Mouse (Mus musculus) cerebellum, adult 8-10 months (tissue): ENCODE measurements around the gene Ptch1.

Source experiments
- DNase-seq: peaks from one replicate; pipeline ENCODE4 v3.0.0; 2022

Gene Ptch1

DNA sequence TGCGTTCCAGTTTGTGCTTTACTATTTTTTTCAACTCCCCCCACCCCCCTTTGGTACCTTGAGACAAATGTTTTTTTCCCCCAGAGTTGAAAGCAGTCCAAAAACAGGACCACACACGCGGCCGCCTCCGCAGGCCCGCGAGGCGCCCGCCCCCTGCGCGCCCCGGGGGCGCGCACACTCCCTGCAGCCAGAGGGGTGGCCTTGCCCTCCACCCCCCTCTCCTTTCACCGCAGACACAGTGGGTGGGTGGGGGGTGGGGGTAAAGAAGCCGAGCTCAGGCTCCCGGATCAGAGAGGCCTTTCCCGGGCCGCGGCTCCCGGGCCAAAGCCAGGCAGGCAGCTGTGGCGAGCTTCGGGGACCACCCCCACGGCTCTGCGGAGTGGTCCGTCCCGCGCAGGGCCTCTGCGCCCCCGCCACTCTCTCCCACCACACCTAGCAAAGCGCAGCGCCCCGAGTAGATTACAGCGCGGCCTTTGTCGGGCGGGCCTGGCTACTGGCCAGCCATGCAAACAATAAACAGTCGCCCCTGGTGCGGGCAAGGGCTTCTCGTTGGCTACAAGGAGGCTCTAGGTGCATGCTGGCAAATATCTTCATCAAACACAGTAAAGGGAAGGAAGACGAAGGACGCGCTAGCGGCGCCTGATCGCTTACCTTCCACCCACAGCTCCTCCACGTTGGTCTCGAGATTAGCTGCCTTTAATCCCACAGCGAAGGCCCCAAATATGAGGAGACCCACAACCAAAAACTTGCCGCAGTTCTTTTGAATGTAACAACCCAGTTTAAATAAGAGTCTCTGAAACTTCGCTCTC, 10.2 kb downstream of the Ptch1 start:
- DNase-seq: no peak

DNA sequence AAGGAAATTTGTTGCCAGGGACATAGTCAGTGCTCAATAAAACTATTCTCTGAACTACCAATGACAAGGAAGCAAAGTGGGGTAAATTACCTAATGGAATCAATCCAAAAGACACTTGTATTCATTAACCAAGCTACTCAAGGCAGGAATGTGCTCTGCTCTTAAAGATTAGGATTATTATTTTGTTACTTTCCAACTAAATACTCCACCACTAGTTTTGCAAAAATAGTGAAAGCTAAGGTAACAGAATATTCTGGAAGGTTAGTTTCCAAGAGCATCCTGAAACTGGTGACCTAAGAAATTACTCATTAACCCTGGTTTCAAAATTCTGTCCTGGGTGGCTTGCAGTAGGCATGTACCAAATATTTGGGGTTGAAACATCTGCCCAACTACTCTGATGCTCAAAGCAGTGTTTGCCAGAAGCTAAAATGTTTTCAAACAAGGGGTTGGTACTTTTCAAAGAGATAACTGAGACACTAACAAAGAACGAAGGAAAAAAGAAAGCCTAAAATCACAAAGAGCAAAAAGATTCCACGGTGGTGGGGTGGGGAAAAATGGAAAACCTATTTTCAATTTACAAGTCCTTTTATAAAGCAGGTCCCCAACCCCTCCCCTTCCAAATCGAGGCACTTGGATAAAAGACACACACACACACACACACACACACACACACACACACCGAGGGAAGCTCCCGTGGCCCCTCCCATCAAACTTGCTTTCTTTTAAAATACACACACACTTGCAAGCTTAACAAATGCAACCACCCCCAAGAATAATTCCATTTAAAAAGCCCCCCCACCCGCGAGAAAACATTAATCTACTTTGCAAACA, 11.0 kb downstream of the Ptch1 start:
- peak; percentile 29 for DNase-seq

DNA sequence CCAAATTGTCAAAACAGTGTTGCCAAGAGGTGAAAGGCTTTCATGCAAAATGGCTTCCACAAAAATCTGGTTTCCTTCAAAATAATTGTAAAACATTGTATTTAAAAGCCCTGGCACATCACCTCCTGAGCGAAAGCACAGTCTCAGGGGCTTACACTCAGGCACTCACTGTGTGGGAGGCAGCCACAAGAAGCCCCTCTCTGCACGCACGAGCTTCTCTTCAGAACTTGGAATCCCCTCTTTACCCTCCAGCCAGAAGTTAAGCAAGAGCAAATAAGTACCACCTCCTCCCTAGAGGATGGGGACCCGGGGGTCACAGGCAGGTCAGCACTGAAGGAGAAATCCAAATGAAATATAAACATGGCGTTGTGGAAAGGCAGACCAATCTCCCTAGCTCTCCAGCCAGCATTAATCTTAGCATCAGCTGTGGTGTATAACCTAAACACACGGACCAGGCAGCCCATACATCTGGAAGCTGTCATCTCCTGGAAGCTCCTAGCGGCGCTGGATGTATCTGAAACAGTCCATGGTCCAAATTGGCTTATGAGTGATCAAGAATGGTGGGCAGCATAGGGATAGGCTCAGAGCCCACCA, 15.0 kb downstream of the Ptch1 start:
- no peak for DNase-seq

DNA sequence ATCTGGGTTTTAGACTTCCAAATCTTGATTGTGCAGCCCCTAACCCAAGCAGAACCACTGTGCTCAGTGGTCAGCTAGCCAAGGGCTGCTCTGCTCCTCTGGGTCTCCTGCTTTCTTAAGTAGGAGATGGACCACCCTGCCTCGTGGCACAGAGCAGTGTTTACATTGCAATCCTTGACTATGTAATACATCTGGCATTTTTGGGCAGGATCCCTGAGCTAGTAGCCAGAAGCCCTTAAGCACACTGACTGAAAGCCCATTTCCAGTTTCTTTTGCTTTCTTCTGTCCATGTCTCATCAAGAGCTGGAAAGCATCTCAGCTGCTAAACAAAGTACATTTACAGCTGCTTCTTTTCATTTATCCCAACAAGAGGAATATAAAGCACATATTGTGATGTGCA, 17.0 kb downstream of the Ptch1 start:
- no peak for DNase-seq

DNA sequence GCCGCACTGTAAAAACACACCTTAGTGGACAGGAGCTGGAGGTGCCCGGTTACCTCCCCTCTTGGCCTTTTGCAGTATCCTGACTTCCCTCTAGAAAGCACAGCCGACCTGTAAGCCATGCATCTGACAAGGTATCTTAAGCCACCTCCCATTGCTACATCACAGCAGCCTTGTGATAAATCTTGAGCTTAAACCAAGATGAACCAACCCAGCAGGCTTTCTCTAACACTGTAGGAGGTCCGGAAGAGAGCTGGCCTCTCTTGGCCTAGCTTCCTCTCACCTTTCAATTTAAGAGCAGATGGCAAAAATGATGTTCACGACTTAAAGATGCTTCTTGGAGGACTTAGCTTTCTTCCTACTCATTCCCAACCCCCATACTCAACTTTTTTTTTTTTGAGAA, 17.5 kb downstream of the Ptch1 start:
- DNase-seq: no peak

DNA sequence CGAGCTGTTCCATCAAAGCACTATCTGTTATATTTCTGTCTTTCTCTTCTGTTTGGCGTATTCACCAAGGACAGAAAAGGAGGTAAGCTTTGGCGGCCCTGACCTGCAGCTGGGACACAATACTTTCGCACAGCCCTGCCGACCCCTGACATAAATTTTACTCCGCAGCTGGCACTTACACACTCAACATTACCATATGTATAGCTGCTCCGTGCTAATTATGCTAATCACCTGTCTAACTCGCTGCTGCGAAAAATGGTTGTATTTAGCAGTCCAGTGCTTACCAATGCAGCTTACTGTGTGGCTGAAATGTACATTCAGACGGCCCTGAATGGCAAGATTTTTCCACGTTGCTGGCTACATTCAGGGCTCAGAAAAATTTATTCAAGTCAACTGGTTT, 18.8 kb downstream of the Ptch1 start:
- no peak for DNase-seq

DNA sequence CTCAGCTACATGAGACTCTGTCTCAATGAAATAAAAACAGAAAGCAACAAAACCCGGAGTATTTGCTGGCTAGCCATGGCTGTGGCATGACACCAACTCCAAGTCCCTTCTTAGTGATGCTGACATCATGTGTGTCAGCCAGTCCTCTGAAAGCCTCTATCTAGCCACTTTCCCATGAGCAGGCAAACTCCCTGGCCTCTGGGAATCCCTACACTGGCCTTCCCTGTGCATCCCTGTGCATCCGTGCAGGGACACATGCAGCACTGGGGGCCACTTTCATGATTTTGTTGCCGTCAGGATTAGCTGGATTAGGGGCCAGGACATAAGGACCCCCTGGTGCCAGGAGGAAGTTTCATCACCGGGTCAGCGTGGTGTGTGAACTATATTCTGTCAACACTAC, 20.0 kb downstream of the Ptch1 start:
- peak; percentile 55 for DNase-seq

DNA sequence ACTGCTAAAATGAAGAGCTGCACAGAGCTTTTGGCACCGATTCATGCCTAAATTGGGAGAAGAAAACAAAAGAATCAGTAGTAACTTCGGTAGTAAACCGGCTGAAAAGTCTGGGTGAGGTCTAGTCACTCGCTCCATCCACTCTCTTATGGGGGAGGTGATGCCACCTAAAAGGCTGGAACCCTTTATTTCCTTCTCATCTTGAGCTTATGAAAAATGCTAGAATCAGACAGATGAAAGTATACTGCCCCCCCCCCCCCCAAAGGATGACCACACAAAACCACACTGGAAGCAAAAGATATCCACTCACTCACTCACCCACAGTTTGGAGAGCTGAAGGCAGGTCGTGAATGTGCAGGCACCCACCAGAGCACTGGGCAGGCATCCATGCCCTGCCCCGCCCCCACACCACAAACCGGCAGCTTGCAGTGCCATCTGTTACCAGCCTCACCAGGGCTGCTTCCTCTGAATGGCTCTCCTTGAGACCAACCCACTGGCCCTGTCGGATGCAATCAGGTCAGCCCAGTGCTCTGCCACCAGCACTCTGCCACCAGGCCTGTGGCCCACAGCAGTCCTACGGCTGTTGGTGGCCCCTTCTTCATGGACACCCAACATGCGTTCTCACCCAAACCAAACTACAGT, 21.0 kb downstream of the Ptch1 start:
- peak; percentile 97 for DNase-seq

DNA sequence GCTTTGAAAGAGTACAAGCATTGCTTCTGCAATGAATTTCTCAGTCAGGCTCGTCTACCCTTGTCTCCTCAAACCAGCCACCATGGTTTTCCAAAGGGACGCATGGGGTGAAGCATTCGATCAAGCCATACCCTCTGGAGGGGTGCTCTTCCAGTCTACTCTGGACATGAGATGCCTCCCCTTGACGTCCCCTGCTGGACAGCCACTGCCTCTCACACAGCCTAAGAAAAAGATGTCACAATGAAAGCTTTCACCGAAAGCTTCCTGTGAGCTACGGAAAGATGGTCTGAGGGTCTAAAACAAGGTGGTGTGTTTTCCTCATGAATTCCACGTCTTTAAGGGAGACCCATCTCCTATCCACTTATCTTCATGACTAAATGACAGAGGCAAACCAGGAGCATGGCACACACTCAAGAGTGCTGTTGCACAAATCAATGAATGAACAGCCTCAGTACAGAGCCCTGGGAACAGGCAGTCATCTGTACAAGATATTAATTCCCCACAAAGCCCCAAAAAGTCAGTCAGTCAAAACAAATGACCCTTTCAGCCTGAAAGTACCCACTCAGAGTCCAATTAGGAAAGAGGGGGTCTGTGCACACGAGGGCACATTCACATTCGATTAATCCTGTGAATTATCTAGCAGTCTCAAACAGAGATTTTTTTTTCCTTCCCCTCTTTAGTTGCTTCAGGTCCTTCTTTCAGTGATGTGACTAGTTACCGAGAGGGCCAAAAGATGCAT, 21.7 kb downstream of the Ptch1 start:
- no peak for DNase-seq

DNA sequence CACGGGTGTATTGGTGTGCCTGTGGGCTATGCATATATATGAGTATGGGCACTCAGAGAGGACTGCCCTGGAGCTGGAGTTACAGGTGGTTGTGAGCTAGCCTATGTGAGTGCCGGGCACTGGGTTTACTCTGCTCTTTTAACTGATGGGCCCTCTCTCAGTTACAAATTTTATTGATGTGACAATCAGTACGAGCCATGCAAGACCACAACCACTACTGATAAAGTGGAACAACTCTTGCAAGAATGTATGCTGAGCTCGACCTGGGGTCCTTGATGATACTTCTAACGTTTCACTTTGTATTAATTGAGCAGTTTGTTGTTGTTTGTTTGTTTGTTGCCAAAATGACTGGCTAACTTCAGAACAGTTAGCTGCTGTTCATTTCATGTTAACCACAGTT, 23.0 kb downstream of the Ptch1 start:
- no peak for DNase-seq

DNA sequence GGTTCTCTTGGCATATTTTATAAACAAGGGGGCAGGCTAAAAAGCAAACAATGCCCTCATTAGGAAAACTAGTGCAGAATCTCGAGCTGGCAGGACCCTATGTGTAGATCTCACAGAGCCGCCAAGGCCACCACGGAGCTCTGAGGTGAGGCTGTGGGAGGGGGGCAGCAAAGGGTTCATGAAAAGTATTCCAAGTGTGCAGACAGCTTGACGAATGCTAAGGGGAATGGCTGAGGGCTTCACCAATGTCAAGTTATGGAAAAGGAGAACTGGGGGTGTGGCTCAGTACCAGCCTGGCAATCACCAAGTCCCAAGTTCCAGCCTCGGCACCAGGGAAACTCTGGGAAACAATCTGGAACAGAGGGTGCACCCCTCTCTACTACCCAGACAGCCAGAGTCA, 24.2 kb downstream of the Ptch1 start:
- DNase-seq: no peak

DNA sequence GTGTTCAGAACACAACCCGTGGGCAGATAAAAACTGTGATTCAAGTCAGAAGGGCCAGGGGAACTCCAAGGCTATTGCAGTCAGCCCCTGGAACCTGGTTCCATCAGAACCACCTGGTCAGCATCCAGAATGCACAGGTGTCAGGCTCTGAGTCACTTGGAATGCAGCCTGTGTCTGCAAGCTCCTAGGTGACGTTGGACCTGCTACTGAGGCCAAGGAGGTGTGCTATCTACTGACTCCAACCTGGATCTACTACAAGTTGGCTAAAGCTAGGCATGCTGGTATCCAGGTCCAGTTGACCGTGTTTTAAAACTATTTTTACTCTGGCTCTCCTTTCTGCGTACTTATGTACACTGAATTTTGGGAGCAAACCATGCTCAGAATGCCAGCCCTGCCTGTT, 24.8 kb downstream of the Ptch1 start:
- DNase-seq: peak; percentile 92

DNA sequence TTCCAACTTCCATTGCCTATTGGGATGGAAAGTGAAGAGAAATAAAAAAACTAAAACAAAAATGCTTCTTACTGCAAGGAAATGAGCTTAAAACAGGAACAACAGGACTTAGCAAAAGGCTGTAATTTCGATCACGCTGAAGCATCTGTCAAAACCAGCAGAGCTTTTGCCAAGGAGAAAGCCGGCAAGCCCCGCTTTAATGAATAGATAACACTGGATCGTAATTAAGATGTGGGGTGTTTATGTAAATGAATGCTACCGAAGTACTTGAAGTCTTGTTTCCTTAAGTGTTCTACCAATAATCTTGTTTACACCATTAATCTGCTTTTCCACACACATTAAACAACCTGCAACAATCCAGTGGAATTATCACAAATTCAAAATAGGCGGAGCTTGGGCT, 28.1 kb downstream of the Ptch1 start:
- DNase-seq: no peak

DNA sequence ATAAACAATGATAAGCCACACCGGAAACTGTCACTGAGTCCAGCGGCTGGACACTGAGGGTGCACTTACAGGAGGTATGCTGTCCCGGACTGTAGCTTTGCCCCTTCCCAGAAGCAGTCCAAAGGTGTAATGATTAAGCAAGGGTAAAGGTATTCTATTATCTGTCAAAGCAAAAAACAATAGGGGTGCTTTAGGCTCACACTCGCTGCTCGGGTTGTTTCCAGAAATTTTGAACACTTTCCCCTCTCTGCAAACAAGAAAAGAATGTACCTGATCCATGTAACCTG, 28.5 kb downstream of the Ptch1 start:
- no peak for DNase-seq

DNA sequence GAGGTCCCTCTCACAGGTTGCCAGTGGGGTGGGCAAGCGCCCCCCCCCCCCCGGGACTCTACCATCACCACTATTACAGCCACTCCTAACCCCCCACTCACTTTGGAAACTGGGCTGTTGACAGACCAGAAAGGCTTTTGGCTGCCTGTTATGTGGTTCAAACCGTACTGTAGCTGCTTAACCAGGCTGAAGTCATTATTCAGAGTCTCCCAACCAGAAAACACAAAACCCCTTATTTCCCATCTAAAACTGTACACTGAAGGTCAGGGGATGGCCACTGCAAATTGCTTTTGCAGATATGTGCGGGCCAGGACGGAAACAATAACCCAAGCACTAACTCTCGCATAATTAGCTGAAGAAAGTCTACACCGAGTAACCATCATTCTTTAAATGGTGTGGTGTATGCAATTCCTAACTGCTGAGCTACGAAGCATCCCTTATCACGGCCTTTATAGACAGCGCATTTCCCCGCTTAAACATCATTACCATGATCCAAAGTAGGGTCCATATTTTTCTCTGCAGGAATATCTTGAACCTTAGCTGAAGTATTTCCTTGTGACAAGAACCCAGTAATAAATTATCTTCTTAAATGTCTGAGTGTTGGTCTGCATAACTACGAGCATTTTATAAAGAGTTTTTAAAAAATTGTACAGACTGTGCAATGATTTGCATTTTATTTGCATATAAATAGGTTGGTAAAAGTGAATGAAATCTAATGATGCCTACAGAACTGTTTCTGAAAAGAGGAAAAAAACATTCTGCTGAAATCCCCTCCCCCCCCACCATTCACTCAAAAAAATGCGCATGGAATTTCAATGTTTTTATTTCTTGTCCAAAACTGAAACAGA, 29.1 kb downstream of the Ptch1 start:
- no peak for DNase-seq

DNA sequence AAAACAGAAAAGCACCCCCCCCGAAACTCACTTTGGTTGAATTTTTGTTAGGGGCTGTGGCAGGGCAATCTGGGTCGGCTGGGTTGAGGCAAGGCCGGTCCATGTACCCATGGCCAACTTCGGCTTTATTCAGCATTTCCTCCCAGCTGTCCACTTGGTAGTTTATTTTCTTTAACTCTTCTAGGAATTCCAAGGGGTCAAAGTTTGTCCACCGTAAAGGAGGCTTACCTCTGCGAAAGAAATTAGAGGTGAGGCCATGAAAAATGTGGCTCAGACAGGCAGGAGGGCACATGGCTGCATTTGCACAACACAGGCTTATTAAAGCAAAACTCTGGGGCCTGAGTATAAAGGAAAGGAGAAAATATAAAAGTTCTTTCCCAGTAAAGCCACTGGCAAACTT, 29.9 kb downstream of the Ptch1 start:
- DNase-seq: no peak

DNA sequence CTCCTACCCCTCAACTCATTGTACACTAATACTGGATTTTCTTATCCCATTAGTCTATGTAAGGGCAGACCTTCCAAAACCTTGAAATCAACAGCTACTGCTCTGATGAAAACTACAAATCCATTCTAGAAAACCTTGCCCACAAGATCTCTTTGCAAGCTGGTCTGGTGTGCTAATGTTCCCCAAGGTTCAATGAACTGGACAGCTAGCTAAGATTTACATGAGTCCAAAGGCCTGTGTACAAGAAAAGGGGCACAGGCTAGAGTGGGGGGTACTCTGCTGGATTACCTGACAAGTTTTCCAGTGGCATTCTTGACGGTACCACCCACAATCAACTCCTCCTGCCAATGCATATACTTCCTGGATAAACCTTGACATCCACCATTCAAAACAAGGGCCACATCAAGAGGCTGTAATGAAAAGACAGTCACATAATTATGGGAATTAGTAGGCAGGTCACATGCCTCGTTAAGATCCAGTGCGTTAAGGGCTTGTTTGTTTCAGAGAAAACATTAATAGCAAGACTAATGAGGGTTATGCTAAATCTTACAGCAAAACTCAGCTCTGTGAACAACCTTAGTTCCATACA, 30.5 kb downstream of the Ptch1 start:
- no peak for DNase-seq

DNA sequence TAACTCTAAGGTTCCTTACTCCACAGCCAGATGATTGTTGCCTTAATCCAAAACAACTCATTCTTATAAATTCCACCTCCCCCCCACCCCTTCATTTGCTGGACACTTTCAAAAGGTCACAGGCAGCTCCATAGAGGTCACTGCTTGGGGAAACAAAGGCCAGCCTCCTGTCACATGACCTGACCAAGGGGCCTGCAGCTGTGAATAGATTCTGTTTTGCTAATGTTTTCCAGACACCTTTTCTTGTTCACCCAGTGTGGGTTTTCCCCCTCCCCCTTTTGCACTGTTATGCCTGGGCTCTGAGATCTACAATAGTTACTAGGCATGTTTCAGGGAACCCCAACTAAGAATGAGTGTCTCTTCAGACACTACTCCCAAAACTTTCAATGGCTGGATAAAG, 31.9 kb downstream of the Ptch1 start:
- no peak for DNase-seq

DNA sequence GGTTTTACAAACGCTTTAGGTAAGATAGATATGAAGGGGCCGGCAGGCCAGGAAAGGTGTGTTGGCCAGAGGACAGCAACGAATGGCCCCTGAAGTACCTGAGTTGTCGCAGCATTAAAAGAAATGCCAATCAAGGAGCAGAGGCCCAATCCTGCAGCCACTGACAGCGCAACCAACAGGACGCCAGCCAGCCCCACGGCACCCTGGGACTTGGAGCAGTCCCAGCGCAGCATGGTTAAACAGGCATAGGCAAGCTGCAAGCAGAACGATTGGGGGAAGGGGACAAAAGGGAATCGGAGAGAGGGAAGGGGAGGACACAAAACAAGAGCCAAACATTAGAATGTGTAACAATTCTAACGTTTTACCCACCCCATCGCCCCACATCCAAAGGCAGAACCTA, 32.8 kb downstream of the Ptch1 start:
- DNase-seq: no peak

DNA sequence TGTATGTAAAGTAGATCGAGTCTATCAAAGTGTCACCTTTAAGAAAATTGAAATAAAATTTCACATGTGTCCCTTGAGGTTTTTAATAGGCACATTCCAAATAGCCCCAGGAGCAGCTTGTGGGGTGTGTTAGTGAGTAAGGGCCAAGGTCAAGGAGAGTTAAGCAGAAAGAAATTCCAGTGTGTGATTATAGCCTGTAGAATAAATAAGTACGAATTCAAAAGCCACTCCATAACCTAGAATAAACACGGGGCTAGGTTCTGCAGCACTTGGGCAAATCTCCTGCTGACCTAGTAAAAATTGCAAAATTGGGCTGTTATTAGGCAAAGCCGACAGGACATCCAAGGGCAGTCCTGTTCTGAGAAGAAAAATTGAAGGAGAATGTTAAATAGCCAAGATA, 38.4 kb downstream of the Ptch1 start:
- no peak for DNase-seq

DNA sequence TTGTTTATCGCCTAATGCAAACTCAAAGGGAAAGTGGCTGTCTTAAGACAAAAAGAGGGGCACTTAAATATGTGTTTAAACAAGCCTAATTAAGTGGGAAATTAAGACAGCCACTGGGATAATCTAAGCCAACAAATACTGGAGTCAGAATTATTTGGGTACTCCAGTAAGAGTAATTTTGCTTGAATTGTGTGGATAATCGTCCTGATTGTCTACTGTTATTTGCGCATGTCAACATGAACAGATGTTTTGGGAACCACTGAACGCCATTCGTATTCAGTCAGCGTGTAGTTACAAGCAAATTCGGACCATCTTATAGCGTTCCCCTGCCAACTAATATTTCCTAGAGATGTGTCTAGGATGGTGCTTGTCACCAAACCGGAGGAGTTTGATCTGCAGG, 42.5 kb downstream of the Ptch1 start:
- no peak for DNase-seq

DNA sequence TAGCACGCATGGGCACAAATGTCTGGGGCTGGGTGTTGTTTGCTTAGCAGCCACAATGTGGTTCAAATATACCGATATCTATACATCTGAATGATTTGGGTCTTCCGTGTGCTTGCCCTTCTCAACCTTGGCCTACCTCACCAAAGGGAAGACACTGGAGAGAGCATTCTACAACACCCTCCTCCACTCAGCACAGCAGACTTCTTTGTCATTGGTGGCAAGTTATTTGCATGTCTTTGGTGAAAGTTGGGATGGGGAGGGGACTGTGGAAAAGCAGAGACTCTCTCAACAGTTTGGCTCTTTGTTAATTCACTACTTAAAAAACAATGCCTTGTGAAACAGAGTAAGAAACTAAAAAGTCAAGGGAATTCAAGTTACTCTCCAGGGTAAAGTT, 43.0 kb downstream of the Ptch1 start:
- DNase-seq: no peak
